Mouse (Mus musculus) mouse trophoblast stem cell (cell line): ENCODE measurements around the gene Zfp426.

Experiments used
- in situ Hi-C, 2 experiments: fragments of 300-500 bp; cut with MseI, MboI; formaldehyde crosslinking; loops; 2 replicates in 1 of 2; 3 replicates in 1 of 2; pipeline ENCODE4 v1.15.1; 2025

Gene Zfp426

GRCm38 (mm10) chr9:20459377-20460317, 32.9 kb downstream of the Zfp426 start, which contains the start of gene Zfp26:
Gene Zfp26, minus strand, starts transcription at chr9:20460162.
- in situ Hi-C loops = no loop called here

GRCm38 (mm10) chr9:20453647-20454046, 38.9 kb downstream of the Zfp426 start:
- in situ Hi-C loops = no loop called here

GRCm38 (mm10) chr9:20451493-20451892, 41.1 kb downstream of the Zfp426 start:
- in situ Hi-C loops = no loop called here

- in situ Hi-C loops = no loop called here
Measured at GRCm38 (mm10) chr9:20443183-20443783, 49.3 kb downstream of the Zfp426 start.

- in situ Hi-C loops = no loop called here
Measured at GRCm38 (mm10) chr9:20430004-20430403, 62.5 kb downstream of the Zfp426 start.
